Mouse (Mus musculus): ENCODE measurements around the gene Smlr1. TPM values are rescaled to one million over a fixed set of nuclear protein-coding genes. Genes with fewer than 3 reads are reported as not detected.

Gene Smlr1
- total and polyA plus RNA-seq, 3 experiments = 0.05 TPM; not detected in 2

DNA sequence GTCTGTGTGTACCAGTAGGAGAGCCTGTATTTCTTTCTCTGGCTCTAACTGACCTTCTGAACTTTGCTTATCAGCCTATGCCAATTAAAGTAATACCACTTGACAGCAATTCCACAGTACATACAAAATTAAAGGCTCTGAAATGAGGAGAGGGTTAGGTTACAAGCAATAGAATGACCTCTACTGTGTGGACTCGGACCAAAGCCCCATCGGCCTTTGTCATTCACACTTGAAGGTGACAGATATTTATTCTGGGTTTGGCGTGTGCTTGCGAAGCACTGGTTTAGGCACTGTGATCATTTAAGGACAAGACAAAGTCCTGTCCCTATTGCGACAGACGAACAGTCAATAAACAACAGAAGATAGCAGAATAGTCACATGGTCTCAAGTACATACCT, 3.7 kb upstream of the Smlr1 start:
- DNase-seq (ENCODE audit: low spot score) = no peak
- Histone ChIP-seq H3K9me3 (replicated peaks) (no peaks in the 10 kb centered on the region), H3K4me1 (ENCODE audit: insufficient read depth, low read depth, low read length) (no peaks in the 10 kb centered on the region), H3K4me3 (ENCODE audit: low read depth, low read length) (no peak overlapping the region), H3K27me3 (ENCODE audit: insufficient read depth, low read length) (peaks cover 3% of the 10 kb centered on the region; the same call in 1 of the 2 replicates), H3K36me3 (replicated peaks) (no peaks in the 10 kb centered on the region)
- ATAC-seq (ENCODE audit: extremely low read depth, insufficient number of reproducible peaks, low FRiP score, poor library complexity, severe bottlenecking) = no peak
- TF ChIP-seq GATA2 (IDR thresholded peaks at IDR 0.05; ENCODE audit: borderline replicate concordance, low read depth, low read length) (no peak), CTCF (IDR thresholded peaks at IDR 0.05; ENCODE audit: low read depth, low read length) (no peak), TAL1 (conservative IDR thresholded peaks at IDR 0.05; ENCODE audit: low read depth, low read length) (no peak), POLR2AphosphoS5 (IDR thresholded peaks at IDR 0.05; ENCODE audit: insufficient replicate concordance, low read depth, low read length) (no peak), GATA1 (IDR thresholded peaks at IDR 0.05; ENCODE audit: borderline replicate concordance, low read length) (no peak)

DNA sequence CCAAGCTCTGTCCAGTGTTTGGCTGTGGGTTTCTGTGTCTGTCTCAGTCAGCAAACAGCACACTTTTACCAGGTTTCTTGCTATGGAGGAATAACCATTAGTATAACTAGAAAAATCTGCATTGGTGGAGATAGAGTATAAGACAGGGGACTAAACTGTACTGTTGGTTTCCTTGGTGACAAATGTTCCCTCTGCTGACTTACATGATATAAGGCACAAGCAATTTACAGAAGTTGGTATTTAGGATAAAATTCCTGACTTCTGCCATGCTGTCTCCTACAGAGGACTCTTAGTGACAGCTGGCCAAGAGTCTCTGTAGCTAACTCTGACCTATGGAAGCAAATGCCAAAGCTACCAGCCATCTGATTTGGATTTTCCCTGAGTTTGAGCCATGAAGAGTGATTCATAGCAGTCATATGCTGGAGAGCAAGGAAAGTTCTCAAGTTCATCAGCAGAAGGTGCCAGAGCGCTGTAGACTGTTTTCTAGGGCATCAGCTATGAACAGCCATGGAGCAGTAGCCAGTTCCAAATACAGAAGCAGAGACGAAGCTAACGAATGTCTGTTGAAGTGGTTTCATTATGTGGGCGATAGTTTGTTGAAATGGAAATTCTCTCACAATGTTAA, 3.2 kb upstream of the Smlr1 start:
- no peaks in the 10 kb centered on the region for H3K9me3 ChIP-seq (replicated peaks)
- ATAC-seq (ENCODE audit: extremely low read depth, insufficient number of reproducible peaks, low FRiP score, poor library complexity, severe bottlenecking) (no peak), DNase-seq (ENCODE audit: low spot score) (no peak)
- peaks cover 3% of the 10 kb centered on the region; the same call in 1 of the 2 replicates for H3K27me3 ChIP-seq (ENCODE audit: insufficient read depth, low read length)
- no peaks in the 10 kb centered on the region for H3K36me3 ChIP-seq (replicated peaks)
- H3K4me1 ChIP-seq (ENCODE audit: insufficient read depth, low read depth, low read length) = no peaks in the 10 kb centered on the region
- H3K4me3 ChIP-seq (ENCODE audit: low read depth, low read length) = no peak overlapping the region
- TF ChIP-seq POLR2AphosphoS5 (IDR thresholded peaks at IDR 0.05; ENCODE audit: insufficient replicate concordance, low read depth, low read length) (no peak), TAL1 (conservative IDR thresholded peaks at IDR 0.05; ENCODE audit: low read depth, low read length) (no peak), CTCF (IDR thresholded peaks at IDR 0.05; ENCODE audit: low read depth, low read length) (no peak), GATA2 (IDR thresholded peaks at IDR 0.05; ENCODE audit: borderline replicate concordance, low read depth, low read length) (no peak), GATA1 (IDR thresholded peaks at IDR 0.05; ENCODE audit: borderline replicate concordance, low read length) (no peak)

DNA sequence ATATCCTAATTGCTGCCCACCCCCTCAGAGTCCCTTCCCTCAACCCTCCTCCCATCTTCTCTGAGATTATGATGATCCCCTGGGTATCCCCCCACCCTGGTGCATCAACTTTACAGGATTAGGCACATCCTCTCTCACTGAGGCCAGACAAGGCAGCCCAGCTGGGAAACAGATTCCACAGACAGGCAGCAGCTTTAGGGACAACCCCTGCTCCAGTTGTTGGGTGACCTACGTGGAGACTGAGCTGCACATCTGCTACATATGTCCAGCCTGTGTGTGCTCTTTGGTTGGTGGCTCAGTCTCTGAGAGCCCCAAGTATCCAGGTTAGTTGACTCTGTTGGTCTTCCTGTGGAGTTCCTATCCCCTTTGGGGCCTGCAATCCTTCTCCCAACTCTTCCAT, 2.7 kb upstream of the Smlr1 start:
- Histone ChIP-seq H3K4me3 (ENCODE audit: low read depth, low read length) (no peak overlapping the region), H3K9me3 (replicated peaks) (no peaks in the 10 kb centered on the region), H3K27me3 (ENCODE audit: insufficient read depth, low read length) (peaks cover 3% of the 10 kb centered on the region; the same call in 1 of the 2 replicates), H3K36me3 (replicated peaks) (no peaks in the 10 kb centered on the region), H3K4me1 (ENCODE audit: insufficient read depth, low read depth, low read length) (no peaks in the 10 kb centered on the region)
- DNase-seq (ENCODE audit: low spot score) (no peak), ATAC-seq (ENCODE audit: extremely low read depth, insufficient number of reproducible peaks, low FRiP score, poor library complexity, severe bottlenecking) (no peak)
- TF ChIP-seq GATA2 (IDR thresholded peaks at IDR 0.05; ENCODE audit: borderline replicate concordance, low read depth, low read length) = no peak
- no peak for TF ChIP-seq TAL1 (conservative IDR thresholded peaks at IDR 0.05; ENCODE audit: low read depth, low read length)
- TF ChIP-seq GATA1 (IDR thresholded peaks at IDR 0.05; ENCODE audit: borderline replicate concordance, low read length) = no peak
- no peak for TF ChIP-seq POLR2AphosphoS5 (IDR thresholded peaks at IDR 0.05; ENCODE audit: insufficient replicate concordance, low read depth, low read length)
- no peak for TF ChIP-seq CTCF (IDR thresholded peaks at IDR 0.05; ENCODE audit: low read depth, low read length)

DNA sequence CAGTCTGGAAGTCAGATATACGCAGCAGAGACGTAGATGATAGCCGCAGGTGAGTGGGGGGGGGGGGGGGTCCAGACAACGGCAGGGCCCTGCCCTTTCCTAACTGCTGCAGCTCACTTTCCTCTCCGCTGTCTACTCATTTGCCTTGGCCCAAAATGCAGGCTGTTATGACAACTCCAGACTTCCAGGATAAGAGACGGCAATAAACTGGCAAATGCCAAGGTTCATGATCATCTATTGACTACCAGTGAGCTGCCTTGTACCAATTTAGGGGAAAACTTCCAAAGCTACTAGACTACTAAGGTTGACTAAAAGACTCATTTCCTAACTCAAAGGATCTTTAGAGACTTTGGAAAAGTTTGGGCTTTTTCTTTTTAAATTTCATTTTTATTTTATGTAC, 554 bp upstream of the Smlr1 start:
- TF ChIP-seq CTCF (IDR thresholded peaks at IDR 0.05; ENCODE audit: low read depth, low read length) (no peak), GATA2 (IDR thresholded peaks at IDR 0.05; ENCODE audit: borderline replicate concordance, low read depth, low read length) (no peak), GATA1 (IDR thresholded peaks at IDR 0.05; ENCODE audit: borderline replicate concordance, low read length) (no peak), TAL1 (conservative IDR thresholded peaks at IDR 0.05; ENCODE audit: low read depth, low read length) (no peak), POLR2AphosphoS5 (IDR thresholded peaks at IDR 0.05; ENCODE audit: insufficient replicate concordance, low read depth, low read length) (no peak)
- Histone ChIP-seq H3K9me3 (replicated peaks) (no peaks in the 10 kb centered on the region), H3K4me3 (ENCODE audit: low read depth, low read length) (no peak overlapping the region), H3K27me3 (ENCODE audit: insufficient read depth, low read length) (peaks cover 3% of the 10 kb centered on the region; the same call in 1 of the 2 replicates), H3K36me3 (replicated peaks) (no peaks in the 10 kb centered on the region), H3K4me1 (ENCODE audit: insufficient read depth, low read depth, low read length) (no peaks in the 10 kb centered on the region)
- ATAC-seq (ENCODE audit: extremely low read depth, insufficient number of reproducible peaks, low FRiP score, poor library complexity, severe bottlenecking) (no peak), DNase-seq (ENCODE audit: low spot score) (no peak)

DNA sequence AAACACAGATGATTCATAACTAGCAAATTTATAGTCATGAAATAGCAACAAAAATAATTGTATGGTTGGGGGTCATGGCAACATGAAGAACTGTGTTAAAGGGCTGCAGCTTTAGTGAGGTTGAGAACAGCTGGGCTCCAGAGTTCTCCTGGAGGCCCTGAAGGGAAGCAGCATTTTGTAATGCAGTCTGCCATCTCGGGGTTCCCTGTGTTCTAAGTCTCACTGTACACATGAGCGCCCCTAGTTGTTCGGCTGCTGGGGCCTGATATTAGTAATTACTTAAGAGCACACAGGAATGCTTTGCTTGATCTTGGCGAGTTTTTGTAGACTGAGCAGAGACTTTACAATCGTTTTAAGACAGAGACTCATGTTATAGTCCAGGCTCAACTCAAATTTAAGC, 1.6 kb downstream of the Smlr1 start:
- DNase-seq (ENCODE audit: low spot score) = no peak

DNA sequence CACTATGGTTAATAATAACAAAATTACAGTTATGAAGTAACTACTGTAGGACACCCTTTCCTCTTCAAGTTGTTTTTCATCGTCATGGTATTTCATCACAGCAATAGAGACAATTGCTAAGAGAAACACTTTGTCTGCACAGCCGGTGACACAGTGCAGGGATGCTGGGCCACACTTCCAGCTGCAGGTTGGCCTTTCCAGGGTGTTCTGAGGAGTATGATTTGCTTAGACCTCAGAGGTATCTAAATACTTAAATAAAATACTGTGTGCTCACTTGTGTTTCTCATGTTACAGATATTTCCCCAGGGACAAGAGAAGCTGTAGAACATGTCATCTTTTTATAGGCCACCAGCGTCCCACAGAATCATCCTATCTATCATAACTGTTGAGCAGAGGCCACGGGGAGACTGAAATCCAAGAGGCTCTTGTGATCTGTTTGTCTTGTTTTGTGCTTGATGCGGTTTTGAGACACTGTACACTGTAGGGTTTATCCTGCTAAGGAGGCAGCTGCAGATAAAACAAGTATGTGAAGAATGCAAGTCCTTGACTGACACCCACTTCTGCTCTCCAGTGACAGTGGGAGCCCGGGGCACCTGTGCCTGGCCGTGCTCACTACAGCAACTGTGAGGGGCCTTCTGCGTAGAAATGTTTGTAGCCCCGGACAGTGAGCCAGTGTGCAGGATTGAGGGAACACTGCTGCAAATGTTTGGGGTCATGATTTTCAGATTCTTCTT, 2.4 kb downstream of the Smlr1 start:
- Histone ChIP-seq H3K27me3 (ENCODE audit: insufficient read depth, low read length) (peaks cover 3% of the 10 kb centered on the region; the same call in 1 of the 2 replicates), H3K9me3 (replicated peaks) (no peaks in the 10 kb centered on the region), H3K4me1 (ENCODE audit: insufficient read depth, low read depth, low read length) (no peaks in the 10 kb centered on the region), H3K36me3 (replicated peaks) (no peaks in the 10 kb centered on the region), H3K4me3 (ENCODE audit: low read depth, low read length) (no peak overlapping the region)
- DNase-seq (ENCODE audit: low spot score) (no peak), ATAC-seq (ENCODE audit: extremely low read depth, insufficient number of reproducible peaks, low FRiP score, poor library complexity, severe bottlenecking) (no peak)
- TF ChIP-seq GATA1 (IDR thresholded peaks at IDR 0.05; ENCODE audit: borderline replicate concordance, low read length) = no peak
- TF ChIP-seq GATA2 (IDR thresholded peaks at IDR 0.05; ENCODE audit: borderline replicate concordance, low read depth, low read length) = no peak
- no peak for TF ChIP-seq TAL1 (conservative IDR thresholded peaks at IDR 0.05; ENCODE audit: low read depth, low read length)
- no peak for TF ChIP-seq POLR2AphosphoS5 (IDR thresholded peaks at IDR 0.05; ENCODE audit: insufficient replicate concordance, low read depth, low read length)
- TF ChIP-seq CTCF (IDR thresholded peaks at IDR 0.05; ENCODE audit: low read depth, low read length) = no peak

More for the DNA sequence above, 1.6 kb downstream of the Smlr1 start:
- no peak for ATAC-seq (ENCODE audit: extremely low read depth, insufficient number of reproducible peaks, low FRiP score, poor library complexity, severe bottlenecking)
- TF ChIP-seq GATA2 (IDR thresholded peaks at IDR 0.05; ENCODE audit: borderline replicate concordance, low read depth, low read length) (no peak), GATA1 (IDR thresholded peaks at IDR 0.05; ENCODE audit: borderline replicate concordance, low read length) (no peak), POLR2AphosphoS5 (IDR thresholded peaks at IDR 0.05; ENCODE audit: insufficient replicate concordance, low read depth, low read length) (no peak), CTCF (IDR thresholded peaks at IDR 0.05; ENCODE audit: low read depth, low read length) (no peak), TAL1 (conservative IDR thresholded peaks at IDR 0.05; ENCODE audit: low read depth, low read length) (no peak)
- no peaks in the 10 kb centered on the region for H3K36me3 ChIP-seq (replicated peaks)
- H3K9me3 ChIP-seq (replicated peaks) = no peaks in the 10 kb centered on the region
- peaks cover 3% of the 10 kb centered on the region; the same call in 1 of the 2 replicates for H3K27me3 ChIP-seq (ENCODE audit: insufficient read depth, low read length)
- H3K4me3 ChIP-seq (ENCODE audit: low read depth, low read length) = no peak overlapping the region
- H3K4me1 ChIP-seq (ENCODE audit: insufficient read depth, low read depth, low read length) = no peaks in the 10 kb centered on the region

Data from G1E (cell line).